Mouse (Mus musculus): ENCODE measurements around the gene C2cd2. TPM values are rescaled to one million over a fixed set of nuclear protein-coding genes. Genes with fewer than 3 reads are reported as not detected.

Gene C2cd2
- polyA plus RNA-seq, 1 experiment from 2014 or later, result 15.3 TPM

DNA sequence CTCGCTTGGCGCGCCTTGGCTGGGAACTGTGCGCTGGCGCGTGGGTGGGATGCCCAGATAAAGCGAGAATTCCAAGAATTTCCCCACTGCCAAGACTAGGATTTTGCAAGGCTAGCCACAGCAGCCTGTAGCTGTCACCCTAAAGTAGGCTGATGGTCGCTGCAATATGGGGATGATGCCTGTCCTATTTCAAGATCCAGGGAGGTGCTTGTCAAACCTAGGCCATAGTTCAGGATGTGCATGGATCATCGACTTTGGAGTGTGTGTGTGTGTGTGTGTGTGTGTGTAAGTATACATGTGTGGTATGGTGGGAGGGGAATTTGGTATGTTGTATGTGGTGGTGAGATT is 39.6 kb downstream of the C2cd2 start:
- 1% methylated on average over 9 of the region's 9 CpGs for WGBS
- H3K9me3 ChIP-seq (replicated peaks; ENCODE audit: control insufficient read depth, low read length), result no peaks in the 10 kb centered on the region
- peak overlapping the region; percentile 92 for H3K4me2 ChIP-seq (ENCODE audit: low read depth, low read length)
- DNase-seq (ENCODE audit: low spot score), result no peak
- peak; percentile 44; the same call in 1 of the 2 replicates for ATAC-seq (replicated peaks; ENCODE audit: insufficient number of reproducible peaks, low FRiP score, low TSS enrichment, low read depth)
- H3K36me3 ChIP-seq (replicated peaks; ENCODE audit: control insufficient read depth, insufficient read depth, low read depth, low read length), result no peaks in the 10 kb centered on the region
- peak overlapping the region; percentile 79 for H3K4me3 ChIP-seq (ENCODE audit: low read depth, low read length)
- H3K4me1 ChIP-seq (ENCODE audit: control insufficient read depth, insufficient read depth, low read length), result no peaks in the 10 kb centered on the region
- no peaks in the 10 kb centered on the region for H3K27me3 ChIP-seq (ENCODE audit: control insufficient read depth, insufficient read depth, low read length)
- H3K9ac ChIP-seq (replicated peaks; ENCODE audit: low read length), result peak overlapping the region; percentile 84
- no peak overlapping the region for H3K27ac ChIP-seq (replicated peaks; ENCODE audit: low read depth, low read length)

DNA sequence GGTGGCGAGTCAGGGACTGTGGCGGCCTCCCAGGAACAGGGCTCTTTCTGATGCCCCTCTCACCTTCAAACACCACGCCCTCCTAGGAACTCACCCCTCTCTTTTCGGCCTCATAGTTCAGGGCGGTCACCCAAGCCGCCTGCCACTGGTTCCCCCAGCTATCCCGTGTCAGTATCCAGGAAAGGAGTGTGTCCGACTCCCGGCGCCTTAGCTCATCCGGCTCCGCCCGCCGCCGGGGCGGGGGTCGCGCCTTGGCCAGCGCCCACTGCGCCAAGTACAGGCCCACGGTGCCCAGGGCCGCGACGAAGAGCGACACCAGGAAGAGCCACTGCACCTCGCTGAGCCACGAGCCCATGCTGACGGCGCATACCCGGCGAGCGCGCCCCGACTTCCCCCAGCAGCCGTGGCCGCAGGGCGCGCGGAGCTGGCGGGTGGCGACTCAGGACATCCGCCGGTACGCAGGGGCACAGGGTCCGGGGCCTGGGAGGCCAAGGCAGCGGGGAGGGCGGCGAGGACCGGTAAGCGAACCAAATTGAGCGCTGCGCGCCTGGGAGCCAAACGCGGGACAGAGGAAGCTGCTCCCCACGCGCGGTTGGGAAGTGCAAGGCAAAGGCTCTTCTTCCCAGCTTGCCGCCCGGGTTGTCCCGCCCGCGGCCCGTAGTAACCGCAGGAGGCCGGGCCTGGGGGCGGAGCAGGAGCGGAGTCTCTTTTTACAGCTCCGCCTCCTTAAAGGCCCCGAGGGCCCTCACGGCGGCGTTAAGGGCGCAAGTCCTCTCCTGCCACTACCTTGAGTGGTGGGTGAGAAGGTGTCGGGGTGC is 40.2 kb downstream of the C2cd2 start:
- under 1% methylated on average over 68 of the region's 75 CpGs for WGBS
- Histone ChIP-seq H3K36me3 (replicated peaks; ENCODE audit: control insufficient read depth, insufficient read depth, low read depth, low read length) (no peaks in the 10 kb centered on the region), H3K27ac (replicated peaks; ENCODE audit: low read depth, low read length) (0 out of 2 replicates have a peak overlapping the region, but pooled peaks have one; percentile 28), H3K4me1 (ENCODE audit: control insufficient read depth, insufficient read depth, low read length) (no peaks in the 10 kb centered on the region), H3K9ac (replicated peaks; ENCODE audit: low read length) (peak overlapping the region; percentile 84), H3K4me3 (ENCODE audit: low read depth, low read length) (peak overlapping the region; percentile 79), H3K9me3 (replicated peaks; ENCODE audit: control insufficient read depth, low read length) (no peaks in the 10 kb centered on the region), H3K4me2 (ENCODE audit: low read depth, low read length) (peak overlapping the region; percentile 92), H3K27me3 (ENCODE audit: control insufficient read depth, insufficient read depth, low read length) (no peaks in the 10 kb centered on the region)
- peak; percentile 87 for DNase-seq (ENCODE audit: low spot score)
- peak; percentile 88 for ATAC-seq (replicated peaks; ENCODE audit: insufficient number of reproducible peaks, low FRiP score, low TSS enrichment, low read depth)

GRCm38 (mm10) chr16:97920621-97921020 is 41.8 kb downstream of the C2cd2 start:
- Histone ChIP-seq H3K4me3 (ENCODE audit: low read depth, low read length) (no peak overlapping the region), H3K4me2 (ENCODE audit: low read depth, low read length) (no peak overlapping the region), H3K27ac (replicated peaks; ENCODE audit: low read depth, low read length) (no peak overlapping the region), H3K27me3 (ENCODE audit: control insufficient read depth, insufficient read depth, low read length) (no peaks in the 10 kb centered on the region), H3K4me1 (ENCODE audit: control insufficient read depth, insufficient read depth, low read length) (no peaks in the 10 kb centered on the region), H3K9ac (replicated peaks; ENCODE audit: low read length) (no peak overlapping the region), H3K36me3 (replicated peaks; ENCODE audit: control insufficient read depth, insufficient read depth, low read depth, low read length) (no peaks in the 10 kb centered on the region), H3K9me3 (replicated peaks; ENCODE audit: control insufficient read depth, low read length) (no peaks in the 10 kb centered on the region)
- WGBS, result 92% methylated on average over 1 of the region's 1 CpGs
- DNase-seq (ENCODE audit: low spot score) (no peak), ATAC-seq (replicated peaks; ENCODE audit: insufficient number of reproducible peaks, low FRiP score, low TSS enrichment, low read depth) (no peak)

DNA sequence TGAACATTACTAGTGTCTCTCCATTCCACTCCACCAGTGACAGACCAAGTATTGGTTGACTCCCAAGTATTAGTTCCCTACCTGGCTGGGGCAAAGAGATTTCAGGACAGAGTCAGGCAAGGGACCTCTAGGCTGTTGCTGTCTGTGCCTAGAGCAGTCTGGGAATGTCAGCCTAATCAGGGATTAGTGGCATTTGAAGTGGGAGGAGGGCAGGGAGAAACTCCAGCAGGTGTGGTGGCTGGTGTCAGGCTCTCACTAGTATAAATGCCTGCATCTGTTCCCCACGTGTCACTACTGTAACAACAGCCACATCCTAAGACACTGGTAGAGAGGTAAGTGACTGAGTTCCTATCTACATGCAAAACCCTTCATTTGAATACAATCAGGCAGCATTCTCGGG is 42.6 kb downstream of the C2cd2 start:
- 32% methylated on average over 2 of the region's 2 CpGs for WGBS
- H3K4me1 ChIP-seq (ENCODE audit: control insufficient read depth, insufficient read depth, low read length), result no peaks in the 10 kb centered on the region
- no peak for ATAC-seq (replicated peaks; ENCODE audit: insufficient number of reproducible peaks, low FRiP score, low TSS enrichment, low read depth)

DNA sequence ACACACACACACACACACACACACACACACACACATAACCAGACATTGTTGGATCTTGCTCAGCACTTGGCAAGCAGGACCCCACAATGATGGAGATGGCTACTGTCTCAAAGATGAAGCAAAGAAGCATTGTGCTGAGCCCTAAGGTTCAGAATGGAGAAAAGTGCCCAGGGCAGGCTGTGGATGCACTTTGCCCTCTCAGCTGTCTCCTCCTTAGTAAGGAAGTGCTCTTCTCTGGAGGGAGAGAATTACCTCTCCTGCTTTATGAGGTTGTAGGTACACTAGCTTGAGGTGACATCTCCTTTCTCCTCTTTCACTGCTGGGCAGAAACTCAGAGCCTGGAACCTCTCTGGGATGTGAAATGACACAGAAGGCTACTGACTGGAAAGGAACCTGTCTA is 49.5 kb downstream of the C2cd2 start:
- no peak overlapping the region for H3K9ac ChIP-seq (replicated peaks; ENCODE audit: low read length)
- no peak overlapping the region for H3K27ac ChIP-seq (replicated peaks; ENCODE audit: low read depth, low read length)
- H3K4me3 ChIP-seq (ENCODE audit: low read depth, low read length), result no peak overlapping the region
- no peaks in the 10 kb centered on the region for H3K4me1 ChIP-seq (ENCODE audit: control insufficient read depth, insufficient read depth, low read length)
- H3K9me3 ChIP-seq (replicated peaks; ENCODE audit: control insufficient read depth, low read length), result no peaks in the 10 kb centered on the region
- no peaks in the 10 kb centered on the region for H3K27me3 ChIP-seq (ENCODE audit: control insufficient read depth, insufficient read depth, low read length)
- H3K4me2 ChIP-seq (ENCODE audit: low read depth, low read length), result no peak overlapping the region
- H3K36me3 ChIP-seq (replicated peaks; ENCODE audit: control insufficient read depth, insufficient read depth, low read depth, low read length), result no peaks in the 10 kb centered on the region
- DNase-seq (ENCODE audit: low spot score), result no peak
- no peak for ATAC-seq (replicated peaks; ENCODE audit: insufficient number of reproducible peaks, low FRiP score, low TSS enrichment, low read depth)

More for the DNA sequence above, 42.6 kb downstream of the C2cd2 start:
- no peaks in the 10 kb centered on the region for H3K36me3 ChIP-seq (replicated peaks; ENCODE audit: control insufficient read depth, insufficient read depth, low read depth, low read length)
- DNase-seq (ENCODE audit: low spot score), result no peak
- no peak overlapping the region for H3K4me3 ChIP-seq (ENCODE audit: low read depth, low read length)
- no peak overlapping the region for H3K9ac ChIP-seq (replicated peaks; ENCODE audit: low read length)
- H3K27me3 ChIP-seq (ENCODE audit: control insufficient read depth, insufficient read depth, low read length), result no peaks in the 10 kb centered on the region
- H3K9me3 ChIP-seq (replicated peaks; ENCODE audit: control insufficient read depth, low read length), result no peaks in the 10 kb centered on the region
- H3K27ac ChIP-seq (replicated peaks; ENCODE audit: low read depth, low read length), result no peak overlapping the region
- no peak overlapping the region for H3K4me2 ChIP-seq (ENCODE audit: low read depth, low read length)

GRCm38 (mm10) chr16:97909356-97909755 is 53.0 kb downstream of the C2cd2 start:
- no peak for ATAC-seq (replicated peaks; ENCODE audit: insufficient number of reproducible peaks, low FRiP score, low TSS enrichment, low read depth)
- 93% methylated on average over 1 of the region's 1 CpGs for WGBS

GRCm38 (mm10) chr16:97907496-97907895 is 54.9 kb downstream of the C2cd2 start:
- Histone ChIP-seq H3K4me2 (ENCODE audit: low read depth, low read length) (no peak overlapping the region), H3K4me3 (ENCODE audit: low read depth, low read length) (no peak overlapping the region), H3K27me3 (ENCODE audit: control insufficient read depth, insufficient read depth, low read length) (no peaks in the 10 kb centered on the region), H3K4me1 (ENCODE audit: control insufficient read depth, insufficient read depth, low read length) (no peaks in the 10 kb centered on the region), H3K36me3 (replicated peaks; ENCODE audit: control insufficient read depth, insufficient read depth, low read depth, low read length) (no peaks in the 10 kb centered on the region), H3K9ac (replicated peaks; ENCODE audit: low read length) (no peak overlapping the region), H3K27ac (replicated peaks; ENCODE audit: low read depth, low read length) (no peak overlapping the region), H3K9me3 (replicated peaks; ENCODE audit: control insufficient read depth, low read length) (no peaks in the 10 kb centered on the region)
- ATAC-seq (replicated peaks; ENCODE audit: insufficient number of reproducible peaks, low FRiP score, low TSS enrichment, low read depth) (no peak), DNase-seq (ENCODE audit: low spot score) (no peak)
- 79% methylated on average over 6 of the region's 6 CpGs for WGBS

More at GRCm38 (mm10) chr16:97909356-97909755, 53.0 kb downstream of the C2cd2 start:
- DNase-seq (ENCODE audit: low spot score), result no peak
- H3K9me3 ChIP-seq (replicated peaks; ENCODE audit: control insufficient read depth, low read length), result no peaks in the 10 kb centered on the region
- H3K27ac ChIP-seq (replicated peaks; ENCODE audit: low read depth, low read length), result no peak overlapping the region
- H3K4me2 ChIP-seq (ENCODE audit: low read depth, low read length), result no peak overlapping the region
- H3K36me3 ChIP-seq (replicated peaks; ENCODE audit: control insufficient read depth, insufficient read depth, low read depth, low read length), result no peaks in the 10 kb centered on the region
- no peak overlapping the region for H3K9ac ChIP-seq (replicated peaks; ENCODE audit: low read length)
- no peaks in the 10 kb centered on the region for H3K4me1 ChIP-seq (ENCODE audit: control insufficient read depth, insufficient read depth, low read length)
- no peaks in the 10 kb centered on the region for H3K27me3 ChIP-seq (ENCODE audit: control insufficient read depth, insufficient read depth, low read length)
- no peak overlapping the region for H3K4me3 ChIP-seq (ENCODE audit: low read depth, low read length)

DNA sequence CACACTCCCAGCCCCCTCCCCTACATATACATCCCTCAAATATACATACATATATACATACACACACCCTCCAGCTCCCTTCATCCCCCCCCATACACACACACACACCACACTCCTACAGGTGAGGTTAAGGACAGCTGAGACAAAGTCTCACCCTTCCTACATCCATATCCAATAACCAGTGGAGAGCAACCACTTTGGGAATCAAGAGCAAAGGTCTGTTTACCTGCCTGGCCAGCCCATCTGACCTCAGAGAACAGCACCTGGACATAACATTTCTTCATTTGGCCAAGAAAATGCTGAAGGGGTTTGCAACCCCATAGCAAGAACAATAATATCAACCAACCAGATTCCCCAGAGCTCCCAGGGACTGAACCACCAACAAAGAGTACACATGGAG is 56.1 kb downstream of the C2cd2 start:
- Histone ChIP-seq H3K4me2 (ENCODE audit: low read depth, low read length) (no peak overlapping the region), H3K4me1 (ENCODE audit: control insufficient read depth, insufficient read depth, low read length) (no peaks in the 10 kb centered on the region), H3K9me3 (replicated peaks; ENCODE audit: control insufficient read depth, low read length) (no peaks in the 10 kb centered on the region), H3K36me3 (replicated peaks; ENCODE audit: control insufficient read depth, insufficient read depth, low read depth, low read length) (no peaks in the 10 kb centered on the region), H3K27ac (replicated peaks; ENCODE audit: low read depth, low read length) (no peak overlapping the region), H3K9ac (replicated peaks; ENCODE audit: low read length) (no peak overlapping the region), H3K4me3 (ENCODE audit: low read depth, low read length) (no peak overlapping the region), H3K27me3 (ENCODE audit: control insufficient read depth, insufficient read depth, low read length) (no peaks in the 10 kb centered on the region)
- ATAC-seq (replicated peaks; ENCODE audit: insufficient number of reproducible peaks, low FRiP score, low TSS enrichment, low read depth) (no peak), DNase-seq (ENCODE audit: low spot score) (no peak)
